Mouse (Mus musculus) CH12.LX (cell line): ENCODE results near the gene Agbl3. TPM values are rescaled to one million over a fixed set of nuclear protein-coding genes. Genes with fewer than 3 reads are reported as not detected.

Source experiments
- DNase-seq: peaks from one replicate; pipeline ENCODE4 v3.0.0-alpha.2; 2013; ENCODE audit errors: extremely low read depth
- H3K27ac ChIP-seq: 2 replicates; pipeline ENCODE4 v1.5.1; 2012; ENCODE audit warnings: low read depth, mild to moderate bottlenecking, control low read depth, moderate library complexity; ENCODE audit not compliant: insufficient read depth
- H3K27me3 ChIP-seq: replicated peaks from 2 replicates; pipeline ENCODE3; 2012; ENCODE audit warnings: inconsistent platforms
- H3K36me3 ChIP-seq, 2 experiments: replicated peaks in 1 of 2; 2 replicates each; pipeline versions ENCODE3 to v1.6.1; 2012; ENCODE audit warnings: inconsistent platforms in 1 of 2, low read length in 1 of 2, mild to moderate bottlenecking in 1 of 2, mixed read lengths in 1 of 2, moderate library complexity in 1 of 2; ENCODE audit not compliant: control insufficient read depth in 1 of 2, insufficient read depth in 1 of 2
- H3K4me1 ChIP-seq, 2 experiments: 2 replicates each; pipeline ENCODE4 v1.6.1; 2012; ENCODE audit warnings: inconsistent platforms in 1 of 2, moderate library complexity in 1 of 2; ENCODE audit not compliant: insufficient read depth in 2 of 2, control insufficient read depth in 1 of 2
- H3K4me2 ChIP-seq: 2 replicates; pipeline ENCODE4 v1.6.1; 2012; ENCODE audit warnings: low read depth, mild to moderate bottlenecking, control low read depth; ENCODE audit not compliant: poor library complexity, insufficient read depth, severe bottlenecking
- H3K4me3 ChIP-seq, 3 experiments: fragments of 150-350 bp in 1 of 3; sonication (generic) in 1 of 3; replicated peaks in 1 of 3; 2 replicates each; pipeline versions ENCODE3 to v1.5.1; 2011 to 2012; ENCODE audit warnings: low read depth in 2 of 3, low read length in 2 of 3, mild to moderate bottlenecking in 2 of 3, moderate library complexity in 2 of 3, control low read depth in 1 of 3, improper control_type of control experiment in 1 of 3, inconsistent platforms in 1 of 3, mixed read lengths in 1 of 3; ENCODE audit not compliant: poor library complexity in 1 of 3
- H3K79me2 ChIP-seq: replicated peaks from 2 replicates; pipeline ENCODE4 v1.6.1; 2012; ENCODE audit warnings: mild to moderate bottlenecking, moderate library complexity; ENCODE audit not compliant: control insufficient read depth, poor library complexity, insufficient read depth, severe bottlenecking; ENCODE audit errors: extremely low read depth
- H3K9ac ChIP-seq: 2 replicates; pipeline ENCODE4 v1.6.1; 2012; ENCODE audit warnings: low read depth, mild to moderate bottlenecking, control low read depth, moderate library complexity; ENCODE audit not compliant: insufficient read depth
- H3K9me3 ChIP-seq: replicated peaks from 2 replicates; pipeline ENCODE3; 2012; ENCODE audit warnings: low read length, inconsistent platforms, mixed read lengths
- CHD1 ChIP-seq: IDR thresholded peaks from 2 replicates; pipeline ENCODE4 v1.6.1; 2012; ENCODE audit warnings: low read depth, low read length, improper control_type of control experiment, inconsistent platforms
- CHD2 ChIP-seq: IDR thresholded peaks from 2 replicates; pipeline ENCODE4 v1.6.1; 2011; ENCODE audit warnings: low read length, improper control_type of control experiment
- E2F4 ChIP-seq: IDR thresholded peaks from 2 replicates; pipeline ENCODE4 v1.6.1; 2011; ENCODE audit warnings: low read depth, low read length, improper control_type of control experiment; ENCODE audit not compliant: insufficient replicate concordance
- GABPA ChIP-seq: IDR thresholded peaks from 2 replicates; pipeline ENCODE4 v1.6.1; 2012; ENCODE audit warnings: low read depth, low read length, improper control_type of control experiment, inconsistent platforms; ENCODE audit not compliant: insufficient replicate concordance
- IRF4 ChIP-seq: IDR thresholded peaks from 2 replicates; pipeline ENCODE4 v1.6.1; 2014; ENCODE audit warnings: low read depth, mild to moderate bottlenecking, inconsistent platforms, low read length, improper control_type of control experiment
- JUN ChIP-seq: IDR thresholded peaks from 2 replicates; pipeline ENCODE4 v1.6.1; 2011; ENCODE audit warnings: low read depth, mild to moderate bottlenecking, low read length, improper control_type of control experiment, moderate library complexity; ENCODE audit not compliant: insufficient read depth
- JUND ChIP-seq: conservative IDR thresholded peaks from 2 replicates; pipeline ENCODE4 v1.6.1; 2011; ENCODE audit warnings: low read depth, low read length, improper control_type of control experiment
- KAT2A ChIP-seq: IDR thresholded peaks from 2 replicates; pipeline ENCODE4 v1.6.1; 2012; ENCODE audit warnings: low read length, improper control_type of control experiment, inconsistent platforms; ENCODE audit not compliant: insufficient replicate concordance
- MAX ChIP-seq: IDR thresholded peaks from 2 replicates; pipeline ENCODE4 v1.6.1; 2011; ENCODE audit warnings: low read length, improper control_type of control experiment
- MEF2A ChIP-seq: IDR thresholded peaks from 2 replicates; pipeline ENCODE4 v1.6.1; 2014; ENCODE audit warnings: low read depth, mild to moderate bottlenecking, inconsistent platforms, low read length, improper control_type of control experiment, borderline replicate concordance
- MXI1 ChIP-seq: IDR thresholded peaks from 2 replicates; pipeline ENCODE4 v1.6.1; 2011; ENCODE audit warnings: mild to moderate bottlenecking, low read depth, low read length, improper control_type of control experiment
- MYC ChIP-seq: IDR thresholded peaks from 2 replicates; pipeline ENCODE4 v1.6.1; 2011; ENCODE audit warnings: low read depth, mild to moderate bottlenecking, improper control_type of control experiment, low read length
- PAX5 ChIP-seq: IDR thresholded peaks from 2 replicates; pipeline ENCODE4 v1.6.1; 2012; ENCODE audit warnings: low read length, inconsistent platforms, mixed read lengths
- POLR2A ChIP-seq: IDR thresholded peaks from 2 replicates; pipeline ENCODE4 v1.6.1; 2011; ENCODE audit warnings: low read depth, mild to moderate bottlenecking, improper control_type of control experiment, low read length
- POLR2AphosphoS2 ChIP-seq: IDR thresholded peaks from 2 replicates; pipeline ENCODE4 v1.6.1; 2011; ENCODE audit warnings: low read depth, low read length, improper control_type of control experiment
- RAD21 ChIP-seq: IDR thresholded peaks from 2 replicates; pipeline ENCODE4 v1.6.1; 2011; ENCODE audit warnings: low read depth, mild to moderate bottlenecking, low read length, improper control_type of control experiment, moderate library complexity
- RCOR1 ChIP-seq: conservative IDR thresholded peaks from 2 replicates; pipeline ENCODE4 v1.6.1; 2012; ENCODE audit warnings: low read depth, mild to moderate bottlenecking, inconsistent platforms, low read length, improper control_type of control experiment
- SIN3A ChIP-seq: IDR thresholded peaks from 2 replicates; pipeline ENCODE4 v1.6.1; 2012; ENCODE audit warnings: low read length, improper control_type of control experiment, inconsistent platforms
- TBP ChIP-seq: conservative IDR thresholded peaks from 2 replicates; pipeline ENCODE4 v1.6.1; 2011; ENCODE audit warnings: low read depth, low read length, improper control_type of control experiment
- UBTF ChIP-seq: IDR thresholded peaks from 2 replicates; pipeline ENCODE4 v1.6.1; 2012; ENCODE audit warnings: low read depth, mild to moderate bottlenecking, inconsistent platforms, low read length, improper control_type of control experiment, moderate library complexity
- USF1 ChIP-seq: IDR thresholded peaks from 2 replicates; pipeline ENCODE4 v1.6.1; 2014; ENCODE audit warnings: low read depth, mild to moderate bottlenecking, inconsistent platforms, low read length, improper control_type of control experiment
- ZC3H11A ChIP-seq: IDR thresholded peaks from 2 replicates; pipeline ENCODE4 v1.6.1; 2012; ENCODE audit warnings: low read depth, mild to moderate bottlenecking, inconsistent platforms, low read length, improper control_type of control experiment
- ZKSCAN1 ChIP-seq: IDR thresholded peaks from 2 replicates; pipeline ENCODE4 v1.6.1; 2012; ENCODE audit warnings: low read depth, inconsistent platforms, low read length, improper control_type of control experiment, borderline replicate concordance
- ZNF384 ChIP-seq: IDR thresholded peaks from 2 replicates; pipeline ENCODE4 v1.6.1; 2012; ENCODE audit warnings: low read depth, low read length, improper control_type of control experiment, inconsistent platforms
- dilution Hi-C: fragments of 300-500 bp; cut with MboI; formaldehyde crosslinking; loops from 2 replicates; pipeline ENCODE4 v1.14.3; 2020; ENCODE audit warnings: low sequenced_read_pairs; ENCODE audit not compliant: extremely low pct_unique_long_range_greater_than_20kb, extremely low pct_ligation_motif_present
- in situ Hi-C: fragments of 300-500 bp; cut with MboI; formaldehyde crosslinking; loops from 3 replicates; pipeline ENCODE4 v1.14.3; 2019; ENCODE audit warnings: low sequenced_read_pairs, low pct_ligation_motif_present, low pct_unique_long_range_greater_than_20kb, mixed read lengths
- polyA plus RNA-seq: library from polyadenylated mRNA; unstranded; fragments of >175 nt; gene quantifications from 2 replicates; pipeline ENCODE4 v1.2.1, GENCODE M21; 2012; ENCODE audit warnings: low read depth; ENCODE audit not compliant: insufficient read length
- total RNA-seq, 2 experiments: library from RNA; depleted of rRNA; stranded (reverse); fragments of 300-350 nt in 1 of 2; fragments of >200 nt in 1 of 2; gene quantifications; 2 replicates each; pipeline ENCODE4 v1.2.3; 2012 to 2014

The Agbl3 gene
- total and polyA plus RNA-seq, 3 experiments = 1.9 to 4.8 (median 3.4) TPM

- no peaks in the 10 kb centered on the region for H3K9me3 ChIP-seq
- no peaks in the 10 kb centered on the region; the same call in 1 of the 2 replicates for H3K79me2 ChIP-seq
- H3K27ac ChIP-seq = no peak overlapping the region
- no peak for DNase-seq
- in situ Hi-C loops (no loop called here), dilution Hi-C loops (no loop called here)
- peaks cover 13 to 25% of the 10 kb centered on the region in 2 experiments for H3K36me3 ChIP-seq
- H3K4me3 ChIP-seq = no peak overlapping the region
- no peaks in the 10 kb centered on the region for H3K27me3 ChIP-seq
- no peak for TF ChIP-seq USF1
- no peak for TF ChIP-seq SIN3A
- no peak for TF ChIP-seq ZKSCAN1
- TF ChIP-seq ZC3H11A = no peak
- TF ChIP-seq POLR2AphosphoS2 = no peak
- TF ChIP-seq MAX = no peak
- TF ChIP-seq MYC = no peak
- no peak for TF ChIP-seq POLR2A
- TF ChIP-seq UBTF = no peak
- no peak for TF ChIP-seq CHD1
- TF ChIP-seq RCOR1 = no peak
- no peak for TF ChIP-seq KAT2A
- TF ChIP-seq RAD21 = no peak
- no peak for TF ChIP-seq MEF2A
- no peak for TF ChIP-seq MXI1
- TF ChIP-seq IRF4 = no peak
- no peak for TF ChIP-seq JUN
- TF ChIP-seq PAX5 = no peak
- TF ChIP-seq JUND = no peak
- peak overlapping the region; percentile 59 for H3K4me2 ChIP-seq
- H3K4me1 ChIP-seq = peaks cover 30 to 77% of the 10 kb centered on the region in 2 experiments
- H3K9ac ChIP-seq = no peak overlapping the region
Measured at GRCm38 (mm10) chr6:34867995-34868350, 87.7 kb downstream of the Agbl3 start.

DNA sequence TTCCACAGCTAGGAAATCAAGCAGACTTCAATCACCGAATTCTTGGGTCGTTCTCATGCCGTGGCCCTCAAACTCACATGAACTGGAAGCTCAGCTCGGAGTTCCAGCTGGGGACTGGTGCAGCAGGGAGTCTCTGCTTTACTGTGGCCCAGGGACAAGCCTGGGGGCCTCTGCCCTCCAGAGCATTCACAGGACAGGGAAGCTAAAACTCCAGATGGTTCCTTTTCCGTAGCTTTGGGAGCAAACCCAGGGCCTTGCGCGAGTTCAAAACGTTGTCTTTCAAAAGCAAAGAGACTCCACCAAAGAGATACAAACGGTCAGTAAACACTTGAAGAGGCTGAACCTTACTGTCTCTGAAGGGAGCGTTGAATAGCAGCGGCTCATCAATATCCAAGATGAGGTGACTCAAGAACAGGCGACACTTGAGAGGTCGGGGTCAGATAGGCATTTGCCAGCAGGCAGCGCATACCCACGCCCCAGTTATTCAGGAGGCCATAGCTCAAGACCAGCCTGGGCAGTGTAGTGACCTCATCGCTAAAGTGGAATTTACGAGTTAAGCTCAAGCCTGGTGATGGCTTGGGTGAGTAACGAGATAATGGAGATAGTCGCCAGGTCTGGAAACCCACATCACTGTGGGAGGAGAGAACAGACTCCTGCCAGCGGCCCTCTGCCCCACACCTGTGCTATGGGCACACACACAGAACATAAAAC lies 88.4 kb downstream of the Agbl3 start:
- H3K4me3 ChIP-seq = no peak overlapping the region

More for the DNA sequence above, 88.4 kb downstream of the Agbl3 start:
- H3K36me3 ChIP-seq = peaks cover 19 to 31% of the 10 kb centered on the region in 2 experiments
- H3K27ac ChIP-seq = no peak overlapping the region
- H3K9me3 ChIP-seq = no peaks in the 10 kb centered on the region
- H3K4me2 ChIP-seq = no peak overlapping the region
- H3K4me1 ChIP-seq = peaks cover 30 to 77% of the 10 kb centered on the region in 2 experiments
- TF ChIP-seq CHD2 (no peak), MEF2A (no peak), TBP (no peak), PAX5 (no peak), GABPA (no peak), E2F4 (no peak), ZNF384 (no peak)
- no peaks in the 10 kb centered on the region; the same call in 1 of the 2 replicates for H3K79me2 ChIP-seq
- no peaks in the 10 kb centered on the region for H3K27me3 ChIP-seq
- dilution Hi-C loops (no loop called here), in situ Hi-C loops (no loop called here)
- H3K9ac ChIP-seq = no peak overlapping the region
- DNase-seq = no peak
